Mouse (Mus musculus): ENCODE measurements around the gene Hipk1. TPM values are rescaled to one million over a fixed set of nuclear protein-coding genes. Genes with fewer than 3 reads are reported as not detected.

The Hipk1 gene
- polyA plus RNA-seq, 1 experiment from 2014 or later = 16.4 TPM

GRCm38 (mm10) chr3:103734696-103735519, 56.5 kb downstream of the Hipk1 start:
- H3K9ac ChIP-seq (ENCODE audit: low read depth, low read length) = no peak overlapping the region
- H3K36me3 ChIP-seq (ENCODE audit: control insufficient read depth, insufficient read depth) = no peaks in the 10 kb centered on the region
- H3K27me3 ChIP-seq (ENCODE audit: control insufficient read depth, insufficient read depth, low read depth, low read length) = no peaks in the 10 kb centered on the region
- H3K4me3 ChIP-seq (ENCODE audit: low read depth, low read length) = no peak overlapping the region
- no peak for ATAC-seq (ENCODE audit: low read depth)
- 24% methylated on average over 11 of the region's 11 CpGs for WGBS (ENCODE audit: insufficient replicate concordance)
- no peaks in the 10 kb centered on the region for H3K9me3 ChIP-seq (replicated peaks; ENCODE audit: control insufficient read depth, low read length)
- no peak overlapping the region for H3K4me2 ChIP-seq (ENCODE audit: low read depth, low read length)
- H3K27ac ChIP-seq (ENCODE audit: low read length) = no peak overlapping the region
- peaks cover 12% of the 10 kb centered on the region for H3K4me1 ChIP-seq (ENCODE audit: control insufficient read depth, low read depth, low read length)

GRCm38 (mm10) chr3:103733799-103734695, 57.3 kb downstream of the Hipk1 start:
- no peaks in the 10 kb centered on the region for H3K9me3 ChIP-seq (replicated peaks; ENCODE audit: control insufficient read depth, low read length)
- H3K27me3 ChIP-seq (ENCODE audit: control insufficient read depth, insufficient read depth, low read depth, low read length) = no peaks in the 10 kb centered on the region
- H3K4me2 ChIP-seq (ENCODE audit: low read depth, low read length) = no peak overlapping the region
- WGBS (ENCODE audit: insufficient replicate concordance) = 75% methylated on average over 19 of the region's 19 CpGs
- H3K27ac ChIP-seq (ENCODE audit: low read length) = no peak overlapping the region
- H3K9ac ChIP-seq (ENCODE audit: low read depth, low read length) = no peak overlapping the region
- no peak for ATAC-seq (ENCODE audit: low read depth)
- H3K4me3 ChIP-seq (ENCODE audit: low read depth, low read length) = no peak overlapping the region
- no peaks in the 10 kb centered on the region for H3K36me3 ChIP-seq (ENCODE audit: control insufficient read depth, insufficient read depth)
- H3K4me1 ChIP-seq (ENCODE audit: control insufficient read depth, low read depth, low read length) = peaks cover 12% of the 10 kb centered on the region

- H3K4me2 ChIP-seq (ENCODE audit: low read depth, low read length) = no peak overlapping the region
- no peak overlapping the region for H3K9ac ChIP-seq (ENCODE audit: low read depth, low read length)
- no peak for ATAC-seq (ENCODE audit: low read depth)
- H3K27ac ChIP-seq (ENCODE audit: low read length) = no peak overlapping the region
- no peaks in the 10 kb centered on the region for H3K27me3 ChIP-seq (ENCODE audit: control insufficient read depth, insufficient read depth, low read depth, low read length)
- H3K9me3 ChIP-seq (replicated peaks; ENCODE audit: control insufficient read depth, low read length) = no peaks in the 10 kb centered on the region
- no peak overlapping the region for H3K4me3 ChIP-seq (ENCODE audit: low read depth, low read length)
- WGBS (ENCODE audit: insufficient replicate concordance) = 56% methylated on average over 2 of the region's 2 CpGs
- H3K36me3 ChIP-seq (ENCODE audit: control insufficient read depth, insufficient read depth) = no peaks in the 10 kb centered on the region
- peaks cover 11% of the 10 kb centered on the region for H3K4me1 ChIP-seq (ENCODE audit: control insufficient read depth, low read depth, low read length)
These were observed 58.2 kb downstream of the Hipk1 start for GRCm38 (mm10) chr3:103733176-103733575.

GRCm38 (mm10) chr3:103732116-103732515, 59.2 kb downstream of the Hipk1 start:
- Histone ChIP-seq H3K4me3 (ENCODE audit: low read depth, low read length) (no peak overlapping the region), H3K4me1 (ENCODE audit: control insufficient read depth, low read depth, low read length) (peaks cover 6% of the 10 kb centered on the region), H3K36me3 (ENCODE audit: control insufficient read depth, insufficient read depth) (no peaks in the 10 kb centered on the region), H3K27me3 (ENCODE audit: control insufficient read depth, insufficient read depth, low read depth, low read length) (no peaks in the 10 kb centered on the region), H3K4me2 (ENCODE audit: low read depth, low read length) (no peak overlapping the region), H3K27ac (ENCODE audit: low read length) (no peak overlapping the region), H3K9me3 (replicated peaks; ENCODE audit: control insufficient read depth, low read length) (no peaks in the 10 kb centered on the region), H3K9ac (ENCODE audit: low read depth, low read length) (no peak overlapping the region)
- no peak for ATAC-seq (ENCODE audit: low read depth)
- 72% methylated on average over 3 of the region's 3 CpGs for WGBS (ENCODE audit: insufficient replicate concordance)

GRCm38 (mm10) chr3:103729850-103730249, 61.5 kb downstream of the Hipk1 start:
- 72% methylated on average over 9 of the region's 9 CpGs for WGBS (ENCODE audit: insufficient replicate concordance)
- Histone ChIP-seq H3K9ac (ENCODE audit: low read depth, low read length) (no peak overlapping the region), H3K36me3 (ENCODE audit: control insufficient read depth, insufficient read depth) (no peaks in the 10 kb centered on the region), H3K4me1 (ENCODE audit: control insufficient read depth, low read depth, low read length) (peaks cover under 1% of the 10 kb centered on the region), H3K9me3 (replicated peaks; ENCODE audit: control insufficient read depth, low read length) (no peaks in the 10 kb centered on the region), H3K27me3 (ENCODE audit: control insufficient read depth, insufficient read depth, low read depth, low read length) (no peaks in the 10 kb centered on the region), H3K4me2 (ENCODE audit: low read depth, low read length) (no peak overlapping the region), H3K27ac (ENCODE audit: low read length) (no peak overlapping the region), H3K4me3 (ENCODE audit: low read depth, low read length) (no peak overlapping the region)
- 0 out of 2 replicates have a peak, but pooled peaks have one; percentile 51 for ATAC-seq (ENCODE audit: low read depth)

- no peaks in the 10 kb centered on the region for H3K9me3 ChIP-seq (replicated peaks; ENCODE audit: control insufficient read depth, low read length)
- H3K36me3 ChIP-seq (ENCODE audit: control insufficient read depth, insufficient read depth) = no peaks in the 10 kb centered on the region
- H3K27me3 ChIP-seq (ENCODE audit: control insufficient read depth, insufficient read depth, low read depth, low read length) = no peaks in the 10 kb centered on the region
- no peak overlapping the region for H3K27ac ChIP-seq (ENCODE audit: low read length)
- ATAC-seq (ENCODE audit: low read depth) = no peak
- no peak overlapping the region for H3K4me2 ChIP-seq (ENCODE audit: low read depth, low read length)
- no peaks in the 10 kb centered on the region for H3K4me1 ChIP-seq (ENCODE audit: control insufficient read depth, low read depth, low read length)
- 35% methylated on average over 2 of the region's 2 CpGs for WGBS (ENCODE audit: insufficient replicate concordance)
- no peak overlapping the region for H3K4me3 ChIP-seq (ENCODE audit: low read depth, low read length)
- H3K9ac ChIP-seq (ENCODE audit: low read depth, low read length) = no peak overlapping the region
These were observed 63.5 kb downstream of the Hipk1 start for GRCm38 (mm10) chr3:103727813-103728326.

- H3K9ac ChIP-seq (ENCODE audit: low read depth, low read length) = no peak overlapping the region
- ATAC-seq (ENCODE audit: low read depth) = no peak
- no peak overlapping the region for H3K4me3 ChIP-seq (ENCODE audit: low read depth, low read length)
- no peak overlapping the region for H3K4me2 ChIP-seq (ENCODE audit: low read depth, low read length)
- H3K27ac ChIP-seq (ENCODE audit: low read length) = no peak overlapping the region
- no peaks in the 10 kb centered on the region for H3K4me1 ChIP-seq (ENCODE audit: control insufficient read depth, low read depth, low read length)
- no peaks in the 10 kb centered on the region for H3K27me3 ChIP-seq (ENCODE audit: control insufficient read depth, insufficient read depth, low read depth, low read length)
- H3K36me3 ChIP-seq (ENCODE audit: control insufficient read depth, insufficient read depth) = no peaks in the 10 kb centered on the region
- WGBS (ENCODE audit: insufficient replicate concordance) = 38% methylated on average over 3 of the region's 3 CpGs
- H3K9me3 ChIP-seq (replicated peaks; ENCODE audit: control insufficient read depth, low read length) = no peaks in the 10 kb centered on the region
These were observed 64.7 kb downstream of the Hipk1 start for GRCm38 (mm10) chr3:103726642-103727041.

- ATAC-seq (ENCODE audit: low read depth) = peak; percentile 72
- 20% methylated on average over 3 of the region's 3 CpGs for WGBS (ENCODE audit: insufficient replicate concordance)
- H3K9ac ChIP-seq (ENCODE audit: low read depth, low read length) = no peak overlapping the region
These were observed 67.2 kb downstream of the Hipk1 start for GRCm38 (mm10) chr3:103724137-103724536.

More at GRCm38 (mm10) chr3:103724137-103724536, 67.2 kb downstream of the Hipk1 start:
- Histone ChIP-seq H3K27ac (ENCODE audit: low read length) (no peak overlapping the region), H3K4me1 (ENCODE audit: control insufficient read depth, low read depth, low read length) (no peaks in the 10 kb centered on the region), H3K27me3 (ENCODE audit: control insufficient read depth, insufficient read depth, low read depth, low read length) (no peaks in the 10 kb centered on the region), H3K4me3 (ENCODE audit: low read depth, low read length) (no peak overlapping the region), H3K9me3 (replicated peaks; ENCODE audit: control insufficient read depth, low read length) (no peaks in the 10 kb centered on the region), H3K36me3 (ENCODE audit: control insufficient read depth, insufficient read depth) (no peaks in the 10 kb centered on the region), H3K4me2 (ENCODE audit: low read depth, low read length) (no peak overlapping the region)
